In the genomic region with DNA sequence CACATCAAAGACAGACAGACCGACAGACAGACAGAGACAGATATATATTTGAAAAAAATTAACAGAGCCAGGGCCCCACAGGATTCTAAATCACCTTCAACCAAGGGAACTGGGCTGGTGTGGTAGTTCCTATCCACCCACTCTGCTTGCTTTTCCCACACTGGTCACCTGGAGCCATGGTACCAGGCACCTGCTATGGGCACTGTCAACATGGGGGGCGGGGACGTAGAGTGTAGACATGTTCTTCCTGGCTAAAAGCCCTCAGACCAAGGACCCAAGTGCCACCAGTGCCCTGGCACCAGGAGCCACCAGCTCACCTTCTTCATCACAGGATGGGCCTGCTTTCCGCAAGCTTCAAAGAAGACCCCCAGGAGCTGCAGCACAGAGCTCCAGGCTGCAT, we compare ENCODE assay signal across 18 mouse cellular contexts. TPM values are rescaled to one million over a fixed set of nuclear protein-coding genes. Genes with fewer than 3 reads are reported as not detected.
A peak's percentile ranks its signal among the peaks of the same experiment; 100 is the strongest.
DNase-seq lines count a peak whose midpoint lies in the region; ATAC-seq and TF ChIP-seq lines count a peak whose summit lies in the region.
"Had no signal": no experiment of that assay in that cellular context is flagged by ENCODE, and none has a peak within 500 bp of the region (broad histone marks: within the 10 kb centered on the region; RNA-seq: fewer than 3 reads in every experiment).

No protein-coding gene starts in this region.

- WGBS in stomach, postnatal 0 days, result 89% methylated on average over 4 of the region's 4 CpGs
- WGBS in forebrain, embryonic 14.5 days, result 94% methylated on average over 4 of the region's 4 CpGs

- H3K9ac ChIP-seq in stomach, postnatal 0 days (ENCODE audit: low read length), result no peak overlapping the region
- H3K9ac ChIP-seq in forebrain, embryonic 14.5 days (ENCODE audit: low read length), result no peak overlapping the region

- TF ChIP-seq CTCF in stomach, postnatal 0 days (IDR thresholded peaks at IDR 0.05; ENCODE audit: low read depth), result no peak

- no peaks in the 10 kb centered on the region for H3K27me3 ChIP-seq in stomach, postnatal 0 days (ENCODE audit: control insufficient read depth, insufficient read depth, low read length)
- no peaks in the 10 kb centered on the region for H3K27me3 ChIP-seq in forebrain, embryonic 14.5 days (replicated peaks; ENCODE audit: control insufficient read depth, insufficient read depth, low read length)
- H3K27me3 ChIP-seq: CH12.LX, Patski had no signal

- no peak for TF ChIP-seq EP300 in stomach, postnatal 0 days (optimal IDR thresholded peaks at IDR 0.05)

- H3K4me1 ChIP-seq in stomach, postnatal 0 days (replicated peaks; ENCODE audit: control insufficient read depth, insufficient read depth), result no peaks in the 10 kb centered on the region
- no peaks in the 10 kb centered on the region for H3K4me1 ChIP-seq in forebrain, embryonic 14.5 days (ENCODE audit: control insufficient read depth, insufficient read depth, low read length)

- H3K9me3 ChIP-seq in stomach, postnatal 0 days (ENCODE audit: control insufficient read depth, low read length), result no peaks in the 10 kb centered on the region
- no peaks in the 10 kb centered on the region for H3K9me3 ChIP-seq in forebrain, embryonic 14.5 days (replicated peaks; ENCODE audit: control insufficient read depth, low read length)
- H3K9me3 ChIP-seq: G1E had no signal

- no peak overlapping the region for H3K27ac ChIP-seq in stomach, postnatal 0 days (replicated peaks)
- H3K27ac ChIP-seq in forebrain, embryonic 14.5 days (ENCODE audit: low read depth, low read length), result no peak overlapping the region

- H3K4me2 ChIP-seq in stomach, postnatal 0 days (replicated peaks; ENCODE audit: low read depth), result no peak overlapping the region
- no peak overlapping the region for H3K4me2 ChIP-seq in forebrain, embryonic 14.5 days (ENCODE audit: low read length)

- peak; percentile 64 for DNase-seq in stomach, postnatal 0 days (ENCODE audit: low spot score)
- no peak for DNase-seq in forebrain, embryonic 14.5 days (ENCODE audit: low spot score)
- DNase-seq: adrenal gland, adult 2 months; adrenal gland, adult 8-10 months; adrenal gland, postnatal 10 days; adrenal gland, postnatal 14 days; adrenal gland, postnatal 25 days; adrenal gland, postnatal 36 days; B cell, adult 2 months; cerebellum, adult 11 months; cerebellum, adult 11-12 months; cerebellum, adult 18-20 months; cerebellum, adult 2 months had no signal

- ATAC-seq in stomach, postnatal 0 days (ENCODE audit: low FRiP score, low TSS enrichment), result 0 out of 2 replicates have a peak, but pooled peaks have one; percentile 68
- ATAC-seq in forebrain, embryonic 14.5 days, result no peak
- ATAC-seq: activated CD4-positive, CD25-positive, alpha-beta regulatory T cell, adult 4 months; CD4-positive, CD25-positive, alpha-beta regulatory T cell, adult 4 months; Patski had no signal

- no peak overlapping the region for H3K4me3 ChIP-seq in stomach, postnatal 0 days (ENCODE audit: low read depth, low read length)
- H3K4me3 ChIP-seq in forebrain, embryonic 14.5 days (ENCODE audit: low read depth, low read length), result no peak overlapping the region

- H3K36me3 ChIP-seq in stomach, postnatal 0 days (ENCODE audit: control insufficient read depth, insufficient read depth, low read length), result peaks cover 15% of the 10 kb centered on the region
- peaks cover 67% of the 10 kb centered on the region for H3K36me3 ChIP-seq in forebrain, embryonic 14.5 days (ENCODE audit: control insufficient read depth, insufficient read depth, low read length)

RNA-seq across cellular contexts. Expression of gene Rrp12, which starts 14.1 kb away (rescaled TPM):
- 6.3 and 6.4 TPM in 2 replicates for polyA plus RNA-seq in stomach, postnatal 0 days (2015; fragmentation: Nextera tagmentation; extraction: Ambion mirVana)
- 8.4 and 12.8 TPM in 2 replicates for polyA plus RNA-seq in forebrain, embryonic 14.5 days (2014; fragmentation: Nextera tagmentation; extraction: Ambion mirVana)

RNA-seq across cellular contexts. Expression of gene Pgam1, which starts 29.9 kb away (rescaled TPM):
- 334 and 339 TPM in 2 replicates for polyA plus RNA-seq in stomach, postnatal 0 days (2015; fragmentation: Nextera tagmentation; extraction: Ambion mirVana)
- 505 and 522 TPM in 2 replicates for polyA plus RNA-seq in forebrain, embryonic 14.5 days (2014; fragmentation: Nextera tagmentation; extraction: Ambion mirVana)

RNA-seq across cellular contexts. Expression of gene Frat2, which starts 33.9 kb away (rescaled TPM):
- 3.5 and 4.3 TPM in 2 replicates for polyA plus RNA-seq in stomach, postnatal 0 days (2015; fragmentation: Nextera tagmentation; extraction: Ambion mirVana)
- 7.2 and 8.6 TPM in 2 replicates for polyA plus RNA-seq in forebrain, embryonic 14.5 days (2014; fragmentation: Nextera tagmentation; extraction: Ambion mirVana)

RNA-seq across cellular contexts. Expression of gene Exosc1, which starts 51.4 kb away (rescaled TPM):
- polyA plus RNA-seq in stomach, postnatal 0 days (2015; fragmentation: Nextera tagmentation; extraction: Ambion mirVana), result 46.4 and 47.2 TPM in 2 replicates
- polyA plus RNA-seq in forebrain, embryonic 14.5 days (2014; fragmentation: Nextera tagmentation; extraction: Ambion mirVana), result 69.0 and 76.2 TPM in 2 replicates

RNA-seq across cellular contexts. Expression of gene Zdhhc16, which starts 51.4 kb away (rescaled TPM):
- 37.4 and 42.0 TPM in 2 replicates for polyA plus RNA-seq in stomach, postnatal 0 days (2015; fragmentation: Nextera tagmentation; extraction: Ambion mirVana)
- polyA plus RNA-seq in forebrain, embryonic 14.5 days (2014; fragmentation: Nextera tagmentation; extraction: Ambion mirVana), result 77.2 and 83.7 TPM in 2 replicates
